In genomic region chr1:104768371-104769249, GRCm38 (mm10) we compare ENCODE assay signal across 9 mouse cellular contexts. TPM values are rescaled to one million over a fixed set of nuclear protein-coding genes. Genes with fewer than 3 reads are reported as not detected.
A peak's percentile ranks its signal among the peaks of the same experiment; 100 is the strongest.
DNase-seq lines count a peak whose midpoint lies in the region; ATAC-seq and TF ChIP-seq lines count a peak whose summit lies in the region.
"Had no signal": no experiment of that assay in that cellular context is flagged by ENCODE, and none has a peak within 500 bp of the region (broad histone marks: within the 10 kb centered on the region; RNA-seq: fewer than 3 reads in every experiment).

Gene Cdh20, plus strand, starts transcription at chr1:104768529.

- H3K4me2 ChIP-seq in heart, embryonic 11.5 days, result peak within 1 kb of the TSS; percentile 94

- peaks cover 3% of the 10 kb centered on the region; the same call in 1 of the 2 replicates for H3K4me1 ChIP-seq in cortical plate, adult 2 months (ENCODE audit: control insufficient read depth, insufficient read depth, low read length)
- H3K4me1 ChIP-seq in heart, embryonic 11.5 days (ENCODE audit: control insufficient read depth, insufficient read depth, low read length), result no peaks in the 10 kb centered on the region
- H3K4me1 ChIP-seq in thymus, adult 2 months (replicated peaks; ENCODE audit: control insufficient read depth, insufficient read depth, low read length), result no peaks in the 10 kb centered on the region

- TF ChIP-seq CTCF in cortical plate, adult 2 months (IDR thresholded peaks at IDR 0.05; ENCODE audit: extremely low read depth, insufficient read depth, low read length), result no peak
- TF ChIP-seq CTCF in left cerebral cortex, adult 2 months (IDR thresholded peaks at IDR 0.05), result no peak
- TF ChIP-seq CTCF in thymus, adult 2 months (IDR thresholded peaks at IDR 0.05; ENCODE audit: borderline replicate concordance, control insufficient read depth, extremely low read depth, insufficient read depth, low read length, poor library complexity), result no peak

- peak within 1 kb of the TSS; percentile 50 for H3K27ac ChIP-seq in cortical plate, adult 2 months (ENCODE audit: insufficient read depth, low read length)
- peak within 1 kb of the TSS; percentile 22; the same call in 1 of the 2 replicates for H3K27ac ChIP-seq in heart, embryonic 11.5 days (ENCODE audit: low read depth, low read length)
- H3K27ac ChIP-seq in left cerebral cortex, adult 2 months, result peak within 1 kb of the TSS; percentile 95
- no peak within 1 kb of the TSS for H3K27ac ChIP-seq in thymus, adult 2 months (ENCODE audit: control insufficient read depth, insufficient read depth, low read length)

- peak; percentile 1 for DNase-seq in lung, postnatal 10 days
- no peak for DNase-seq in lung, postnatal 25 days (ENCODE audit: low spot score)
- DNase-seq in left cerebral cortex, adult 2 months (ENCODE audit: extremely low spot score in 1 of 2, low spot score in 2 of 2), result peak; percentile 26 to 47
- peak; percentile 51 for DNase-seq in neural tube, embryonic 10.5 days (ENCODE audit: extremely low spot score, low spot score)
- no peak for DNase-seq in spleen, postnatal 36 days (ENCODE audit: low spot score in 2 of 2)
- no peak for DNase-seq in thymus, adult 2 months

- peak within 1 kb of the TSS; percentile 63 for H3K9ac ChIP-seq in heart, embryonic 11.5 days (ENCODE audit: low read depth, low read length)

- H3K4me3 ChIP-seq in cortical plate, adult 2 months (ENCODE audit: insufficient read depth, low read length), result peak within 1 kb of the TSS; percentile 66
- H3K4me3 ChIP-seq in heart, embryonic 11.5 days (ENCODE audit: low read depth, low read length), result peak within 1 kb of the TSS; percentile 54
- H3K4me3 ChIP-seq in left cerebral cortex, adult 2 months, result peak within 1 kb of the TSS; percentile 83
- H3K4me3 ChIP-seq in thymus, adult 2 months (ENCODE audit: control insufficient read depth, insufficient read depth, low read length), result no peak within 1 kb of the TSS
- H3K4me3 ChIP-seq: myocyte had no signal

- H3K9me3 ChIP-seq in heart, embryonic 11.5 days (replicated peaks; ENCODE audit: control insufficient read depth, low read length), result no peaks in the 10 kb centered on the region

- peak; percentile 74; the same call in 1 of the 2 replicates for ATAC-seq in heart, embryonic 11.5 days (replicated peaks; ENCODE audit: insufficient number of reproducible peaks, low FRiP score, low TSS enrichment)

- no peaks in the 10 kb centered on the region for H3K36me3 ChIP-seq in heart, embryonic 11.5 days (ENCODE audit: control insufficient read depth, insufficient read depth, low read length)
- no peaks in the 10 kb centered on the region for H3K36me3 ChIP-seq in thymus, adult 2 months (ENCODE audit: control insufficient read depth, insufficient read depth, low read length)

- intact Hi-C loops in left cerebral cortex, adult 2 months (cut with DNase I), result loop anchor here (5.0 kb wide), 1 partner anchor 781 kb away; no protein-coding TSS in a partner anchor

- no peak for TF ChIP-seq POLR2A in cortical plate, adult 2 months (IDR thresholded peaks at IDR 0.05; ENCODE audit: extremely low read depth, insufficient read depth, low read length)
- TF ChIP-seq POLR2A in thymus, adult 2 months (IDR thresholded peaks at IDR 0.05; ENCODE audit: control insufficient read depth, extremely low read depth, insufficient read depth, low read length, poor library complexity), result no peak

- under 1% methylated on average over 45 of the region's 46 CpGs for WGBS in heart, embryonic 11.5 days (ENCODE audit: insufficient replicate concordance)
- WGBS in thymus, adult 2 months, result 8% methylated on average over 46 of the region's 46 CpGs

- 0 out of 2 replicates have a peak, but pooled peaks cover 2% of the 10 kb centered on the region for H3K27me3 ChIP-seq in heart, embryonic 11.5 days (ENCODE audit: control insufficient read depth, insufficient read depth, low read length)
- no peaks in the 10 kb centered on the region for H3K27me3 ChIP-seq in thymus, adult 2 months (ENCODE audit: control insufficient read depth, insufficient read depth, low read length)

RNA-seq across cellular contexts. Expression of gene Cdh20, which starts in this region (rescaled TPM):
- 13.5 and 14.0 TPM in 2 replicates for polyA plus RNA-seq in cortical plate, adult 2 months (2012; rRNA removed)
- polyA plus RNA-seq in heart, embryonic 11.5 days (2014; fragmentation: Nextera tagmentation; extraction: Ambion mirVana), result 0.47 and 0.69 TPM in 2 replicates
- total RNA-seq in left cerebral cortex, adult 2 months (2021), result 10 to 100 TPM; 19.1 to 19.2 TPM
- polyA plus RNA-seq in thymus, adult 2 months (2012; rRNA removed), result 0.03 and 0.19 TPM in 2 replicates

Comparison
In these comparisons a context has a peak if more than half of its experiments do, and no peak if none do; other contexts are left out.
1. DNase-seq: peak in lung, postnatal 10 days (single experiment), left cerebral cortex, adult 2 months (2 of 2) and neural tube, embryonic 10.5 days (single experiment); none in lung, postnatal 25 days (single experiment), spleen, postnatal 36 days (0 of 2) and thymus, adult 2 months (single experiment).
2. Peak in ATAC-seq, H3K4me3 ChIP-seq, H3K27ac ChIP-seq, H3K9ac ChIP-seq and H3K4me2 ChIP-seq in heart, embryonic 11.5 days; RNA of the gene not detected or under 1 TPM.